Mouse (Mus musculus): ENCODE data around the gene Tmppe.

Gene Tmppe

DNA sequence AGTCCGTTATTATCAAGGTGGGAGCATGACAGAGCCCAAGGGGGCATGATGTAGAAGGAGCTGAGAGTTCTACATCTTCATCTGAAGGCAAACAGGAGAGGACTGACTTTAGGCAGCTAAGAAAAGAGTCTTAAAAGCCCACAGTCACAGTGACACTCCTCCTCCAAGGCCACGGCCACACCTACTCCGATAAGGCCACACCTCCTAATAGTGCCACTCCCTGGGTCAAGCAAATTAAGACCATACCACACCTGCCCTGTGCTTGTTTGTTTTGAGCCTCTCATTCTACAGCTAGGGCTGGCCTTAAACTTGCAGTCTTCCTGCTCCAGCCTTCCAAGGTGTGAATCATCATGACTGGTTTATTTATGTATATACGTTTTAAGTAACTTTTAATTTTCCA, 5.6 kb upstream of the Tmppe start:
- DNase-seq, result no peak

GRCm38 (mm10) chr9:114399680-114400079, 1.2 kb upstream of the Tmppe start:
- peak in 1 of 2 experiments; percentile 24 for DNase-seq

DNA sequence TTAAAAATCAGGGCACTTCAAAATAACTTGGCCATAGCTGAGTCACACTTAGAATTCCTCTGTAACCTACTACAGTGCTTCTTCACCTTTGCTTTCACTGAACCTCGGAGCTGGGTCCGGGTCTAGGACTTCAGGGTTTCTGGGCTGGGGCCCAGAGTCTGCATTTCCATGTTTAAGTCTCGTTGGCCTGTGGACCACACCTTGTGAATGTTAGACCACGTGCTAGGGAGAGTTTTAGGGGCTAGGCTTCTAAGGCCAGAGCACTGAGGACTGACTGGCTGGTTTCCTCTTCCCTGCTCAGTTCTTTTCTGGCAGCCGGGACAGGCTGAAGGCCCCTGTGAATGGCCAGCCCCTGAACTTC, 337 bp upstream of the Tmppe start:
- no peak for DNase-seq

DNA sequence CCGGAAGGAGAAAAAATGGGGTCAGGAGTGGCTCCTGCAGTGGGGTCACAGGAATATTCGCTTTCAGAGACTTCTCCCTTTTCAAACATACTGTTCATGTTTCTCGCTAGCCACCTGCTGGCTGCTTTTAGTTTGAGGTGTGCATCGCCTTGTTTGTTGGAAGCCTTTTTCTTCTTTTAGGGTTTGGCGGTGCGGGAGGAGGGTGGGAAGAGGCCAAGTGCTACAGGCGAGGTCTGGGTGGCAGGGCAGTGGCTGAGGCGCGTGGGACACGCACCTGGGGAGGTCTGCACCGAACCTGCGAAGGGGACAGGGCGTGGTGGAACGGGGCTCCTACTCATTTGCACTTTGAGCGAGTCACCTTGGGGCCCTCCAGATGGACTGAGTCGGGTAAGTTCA, 778 bp downstream of the Tmppe start:
- DNase-seq, result peak; percentile 53 to 83

- DNase-seq, result peak; percentile 72 to 84
Measured at GRCm38 (mm10) chr9:114407676-114408075, 6.8 kb downstream of the Tmppe start.

DNA sequence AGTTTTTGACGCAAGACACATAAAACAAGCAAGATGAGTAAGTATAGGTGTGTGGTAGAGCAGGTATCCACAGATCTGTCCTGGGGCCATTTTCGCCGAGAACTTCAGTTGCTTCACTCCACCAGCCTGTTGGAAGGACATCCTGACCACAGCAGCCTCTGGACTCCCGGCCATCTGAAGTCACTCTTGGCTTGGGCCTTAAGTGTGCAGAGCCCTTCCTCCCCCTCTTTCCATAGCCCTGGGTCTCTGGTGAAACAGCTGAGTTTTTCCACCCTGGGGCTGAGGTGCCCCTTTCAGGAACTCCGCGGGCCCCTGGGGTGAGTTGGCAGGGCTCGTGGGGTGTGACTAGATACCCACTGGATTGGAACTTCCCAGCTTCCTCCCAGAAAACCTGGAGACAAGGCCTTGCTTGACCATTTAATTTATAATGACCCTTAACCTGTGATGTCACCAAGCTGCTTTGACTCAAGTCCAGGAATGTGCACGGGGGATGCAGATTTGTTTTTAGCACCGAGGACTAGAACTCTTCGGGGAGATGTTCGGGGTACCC, 9.5 kb downstream of the Tmppe start:
- peak in 1 of 2 experiments; percentile 71 for DNase-seq

DNA sequence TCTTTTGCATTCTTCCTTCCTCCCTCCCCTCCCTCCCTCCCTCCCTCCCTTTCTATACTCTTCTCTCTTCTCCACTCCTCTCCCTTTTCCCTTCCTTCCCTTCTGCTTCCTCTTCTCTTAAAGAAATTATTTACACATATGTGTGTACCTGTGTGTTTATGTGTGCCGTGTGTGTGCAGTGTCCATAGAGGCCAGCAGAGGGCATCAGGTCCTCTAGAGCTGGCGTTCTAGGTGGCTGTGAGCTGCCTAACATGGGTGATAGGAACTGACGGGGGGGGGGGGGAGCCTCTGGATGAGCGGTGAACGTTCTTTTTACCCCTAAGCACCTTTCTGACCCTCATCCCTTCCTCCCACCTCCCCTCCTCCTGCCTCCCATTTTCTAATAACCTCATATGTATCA, 10.4 kb downstream of the Tmppe start:
- DNase-seq, result no peak

DNA sequence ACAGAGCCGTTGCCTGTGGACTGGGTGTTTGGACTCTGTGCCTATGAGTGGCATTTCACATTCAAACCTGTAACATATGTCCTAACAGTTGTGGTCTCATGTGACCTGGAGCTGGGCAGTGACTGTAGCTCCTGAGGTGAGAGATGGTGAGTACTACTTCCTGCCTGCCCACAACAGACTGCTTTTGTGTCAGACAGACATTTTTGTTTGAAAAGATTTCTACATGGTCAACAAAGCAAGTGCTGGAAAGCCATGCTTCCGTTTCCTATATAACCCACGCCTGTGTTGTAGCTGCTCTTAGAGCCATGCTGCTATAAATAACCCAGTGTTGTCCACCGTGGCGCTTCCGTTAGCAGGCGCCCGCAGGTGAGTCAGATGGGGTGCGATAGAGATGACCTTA, 11.5 kb downstream of the Tmppe start:
- DNase-seq, result no peak

DNA sequence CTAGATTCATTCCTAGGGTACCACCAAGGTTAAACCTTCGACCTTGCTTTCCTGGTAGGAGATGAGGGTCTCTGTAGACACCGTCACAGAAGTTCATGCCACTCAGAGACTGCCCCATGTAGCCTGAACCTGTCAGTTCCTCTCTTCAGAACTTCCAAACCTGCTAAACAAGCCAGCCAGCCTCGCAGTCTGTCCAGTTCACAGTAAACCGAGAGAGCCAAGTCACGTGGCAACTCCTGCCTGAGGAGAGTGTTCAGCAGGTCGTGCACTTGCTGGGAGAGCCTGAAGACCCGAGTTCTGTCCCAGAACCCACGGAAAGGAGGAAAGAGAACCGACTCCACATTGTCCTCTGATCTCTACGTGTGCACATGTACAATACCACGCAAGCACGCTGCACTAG, 13.0 kb downstream of the Tmppe start:
- DNase-seq, result peak; percentile 64 to 84

GRCm38 (mm10) chr9:114415701-114416100, 14.8 kb downstream of the Tmppe start:
- peak; percentile 55 to 70 for DNase-seq

GRCm38 (mm10) chr9:114416646-114417517, 16.0 kb downstream of the Tmppe start:
- DNase-seq, result peak; percentile 43 to 66

DNA sequence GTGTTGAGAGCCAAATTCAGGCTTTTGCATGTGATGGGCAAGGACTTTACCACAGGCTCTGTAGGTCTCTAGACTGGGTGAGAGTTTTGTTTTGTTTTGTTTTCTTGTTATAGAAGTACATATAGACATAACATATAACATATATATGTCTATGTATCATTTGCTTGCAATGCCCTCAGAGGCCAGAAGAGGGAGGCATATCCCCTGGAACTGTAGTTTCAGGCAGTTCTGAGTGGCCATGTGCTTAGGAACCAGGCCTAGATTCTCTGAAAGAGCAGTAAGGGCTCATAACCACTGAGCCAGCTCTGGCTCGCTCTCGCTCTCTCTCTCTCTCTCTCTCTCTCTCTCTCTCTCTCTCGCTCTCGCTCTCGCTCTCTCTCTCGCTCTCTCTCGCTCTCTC, 17.3 kb downstream of the Tmppe start:
- DNase-seq, result peak in 1 of 2 experiments; percentile 77

- no peak for DNase-seq
Measured at GRCm38 (mm10) chr9:114420443-114420842, 19.5 kb downstream of the Tmppe start.

DNA sequence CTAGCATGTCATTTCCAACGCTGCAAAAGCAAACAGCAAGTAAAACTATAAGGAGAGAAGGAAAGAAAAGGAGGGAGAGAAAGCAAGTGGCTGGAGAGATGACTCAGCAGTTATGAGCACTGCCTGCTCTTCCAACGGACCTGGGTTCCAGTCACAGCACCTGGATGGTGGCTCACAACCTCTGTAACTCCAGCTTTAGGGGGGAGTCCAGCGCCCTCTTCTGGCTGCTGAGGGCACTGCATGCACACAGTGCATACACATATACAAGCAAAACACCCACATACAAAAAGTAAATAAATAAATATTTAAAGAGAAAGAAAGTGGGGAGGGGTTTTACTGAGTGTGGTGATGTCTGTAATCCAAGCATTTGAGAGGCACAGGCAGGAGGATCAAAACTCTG, 20.1 kb downstream of the Tmppe start:
- no peak for DNase-seq

DNA sequence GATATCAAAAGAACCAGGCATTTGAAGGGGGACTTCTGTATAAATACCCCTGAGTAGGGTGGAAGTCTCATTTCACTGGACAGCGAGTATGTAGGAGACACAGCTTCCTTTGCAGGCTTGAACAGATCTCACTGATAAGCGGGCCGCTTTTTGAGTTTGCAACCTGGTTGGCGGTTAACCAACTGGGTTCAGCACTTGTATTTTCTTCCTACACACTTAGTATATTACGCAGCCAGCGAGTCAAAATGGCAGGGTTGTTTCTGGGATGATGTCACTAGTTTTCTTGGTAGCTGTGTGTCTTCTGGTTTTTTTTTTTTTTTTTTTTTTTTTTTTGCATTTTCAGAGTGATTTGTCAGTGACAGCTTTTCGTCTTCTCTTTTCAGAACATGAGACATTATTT, 20.9 kb downstream of the Tmppe start:
- no peak for DNase-seq

DNA sequence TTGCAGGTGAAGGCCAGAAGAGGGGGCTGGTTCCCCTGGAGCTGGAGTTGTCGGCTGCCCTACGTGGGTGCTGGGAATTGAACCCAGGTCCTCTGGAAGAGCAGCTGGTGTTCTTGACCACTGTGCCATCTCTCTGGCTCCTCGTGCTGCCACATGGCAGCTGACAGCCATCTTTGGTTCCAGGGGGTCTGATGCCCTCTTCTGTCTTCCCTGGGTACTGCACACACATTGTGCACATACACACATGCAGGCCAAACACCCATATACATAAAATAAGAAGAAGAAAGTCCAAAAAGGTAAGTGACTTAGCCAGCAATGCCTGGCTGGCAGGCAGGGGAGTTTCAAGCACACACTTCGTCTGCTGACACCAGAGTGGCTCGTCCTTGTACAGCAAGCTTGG, 24.7 kb downstream of the Tmppe start:
- no peak for DNase-seq

DNA sequence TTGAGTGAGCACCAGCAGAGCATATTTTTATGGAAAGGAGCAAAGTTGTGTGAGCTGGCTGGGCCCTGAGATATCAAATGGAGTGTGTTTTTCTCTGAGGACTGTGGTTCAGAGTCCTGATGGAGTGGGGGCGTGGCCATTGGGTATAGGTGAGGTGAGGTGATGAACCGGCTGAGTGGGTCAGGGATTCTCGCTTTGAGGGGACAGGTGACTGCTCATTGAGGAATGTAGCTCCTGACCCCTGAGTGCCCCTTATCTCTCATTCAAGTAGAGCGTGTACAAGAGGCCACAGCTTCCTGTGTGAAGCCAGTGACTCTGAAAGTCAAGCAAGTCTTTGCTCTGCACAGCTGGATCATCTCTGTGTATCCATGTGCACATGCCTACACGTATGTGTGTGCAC, 25.3 kb downstream of the Tmppe start:
- peak in 1 of 2 experiments; percentile 25 for DNase-seq

GRCm38 (mm10) chr9:114427425-114427824, 26.5 kb downstream of the Tmppe start:
- no peak for DNase-seq

- no peak for DNase-seq
Measured at GRCm38 (mm10) chr9:114428103-114428834, 27.4 kb downstream of the Tmppe start.

- peak in 1 of 2 experiments; percentile 34 for DNase-seq
Measured at GRCm38 (mm10) chr9:114435668-114436067, 34.8 kb downstream of the Tmppe start.

- no peak for DNase-seq
Measured at GRCm38 (mm10) chr9:114440548-114440947, 39.6 kb downstream of the Tmppe start.

DNA sequence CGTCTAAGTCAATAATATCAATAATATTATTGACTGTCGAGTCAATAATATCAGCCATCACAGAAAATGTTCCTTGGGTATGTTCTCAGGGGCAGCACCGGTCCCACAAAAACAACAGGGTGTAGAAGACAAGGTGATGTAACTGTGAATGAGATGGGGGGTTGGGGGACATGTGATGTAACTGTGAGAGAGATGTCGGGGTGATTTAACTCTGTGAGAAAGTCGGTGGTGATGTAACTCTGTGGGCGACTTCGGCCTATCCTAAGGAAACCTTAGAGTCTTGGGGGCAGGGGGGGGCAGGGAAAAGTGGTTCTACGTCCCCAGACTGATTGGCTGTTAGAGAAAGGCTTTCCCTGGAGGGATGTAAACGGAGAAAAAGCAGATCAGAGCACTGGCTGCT, 41.3 kb downstream of the Tmppe start:
- no peak for DNase-seq

GRCm38 (mm10) chr9:114442893-114443292, 42.0 kb downstream of the Tmppe start:
- DNase-seq, result no peak

GRCm38 (mm10) chr9:114443351-114443750, 42.4 kb downstream of the Tmppe start:
- DNase-seq, result no peak

Measured in kidney, postnatal 25 days (tissue).